In genomic region chr8:120498926-120499605, GRCm38 (mm10) we compare ENCODE assay signal across 8 mouse cellular contexts.
DNase-seq lines count a peak whose midpoint lies in the region; ATAC-seq lines count a peak whose summit lies in the region.

No protein-coding gene starts in this region.

- H3K36me3 ChIP-seq in forebrain, embryonic 11.5 days (ENCODE audit: control insufficient read depth, insufficient read depth, low read length), result no peaks in the 10 kb centered on the region
- H3K36me3 ChIP-seq in limb, embryonic 11.5 days (ENCODE audit: control insufficient read depth, insufficient read depth, low read length), result no peaks in the 10 kb centered on the region
- no peaks in the 10 kb centered on the region for H3K36me3 ChIP-seq in midbrain, embryonic 15.5 days (replicated peaks)

- peak overlapping the region; percentile 44 for H3K4me2 ChIP-seq in forebrain, embryonic 11.5 days (ENCODE audit: low read depth, low read length, severe bottlenecking)
- H3K4me2 ChIP-seq in limb, embryonic 11.5 days (ENCODE audit: low read depth, severe bottlenecking), result peak overlapping the region; percentile 27; the same call in 1 of the 2 replicates
- peak overlapping the region; percentile 36 for H3K4me2 ChIP-seq in midbrain, embryonic 15.5 days

- H3K27ac ChIP-seq in forebrain, embryonic 11.5 days (ENCODE audit: low read depth, low read length), result peak overlapping the region; percentile 50; the same call in 1 of the 2 replicates
- H3K27ac ChIP-seq in limb, embryonic 11.5 days (replicated peaks; ENCODE audit: low read depth, low read length), result no peak overlapping the region
- H3K27ac ChIP-seq in midbrain, embryonic 15.5 days, result peak overlapping the region; percentile 74

- no peak overlapping the region for H3K4me3 ChIP-seq in forebrain, embryonic 11.5 days (ENCODE audit: low read depth, low read length)
- no peak overlapping the region for H3K4me3 ChIP-seq in limb, embryonic 11.5 days (ENCODE audit: low read depth, low read length)
- no peak overlapping the region for H3K4me3 ChIP-seq in midbrain, embryonic 15.5 days

- peaks cover 64% of the 10 kb centered on the region for H3K4me1 ChIP-seq in forebrain, embryonic 11.5 days (replicated peaks; ENCODE audit: control insufficient read depth, insufficient read depth, low read length)
- peaks cover 61% of the 10 kb centered on the region for H3K4me1 ChIP-seq in limb, embryonic 11.5 days (ENCODE audit: control insufficient read depth, insufficient read depth, low read length)
- H3K4me1 ChIP-seq in midbrain, embryonic 15.5 days, result peaks cover 91% of the 10 kb centered on the region

- ATAC-seq in frontal cortex, adult (ENCODE audit: low TSS enrichment), result peak; percentile 66
- ATAC-seq in forebrain, embryonic 11.5 days (replicated peaks; ENCODE audit: low FRiP score), result peak; percentile 52
- no peak for ATAC-seq in limb, embryonic 11.5 days (ENCODE audit: insufficient number of reproducible peaks, low FRiP score, low TSS enrichment, low read depth)
- peak; percentile 27; the same call in 1 of the 2 replicates for ATAC-seq in midbrain, embryonic 15.5 days (replicated peaks)

- WGBS in forebrain, embryonic 11.5 days, result 13% methylated on average over 9 of the region's 9 CpGs
- WGBS in limb, embryonic 11.5 days, result 17% methylated on average over 9 of the region's 9 CpGs
- 15% methylated on average over 9 of the region's 9 CpGs for WGBS in midbrain, embryonic 15.5 days

- no peaks in the 10 kb centered on the region for H3K27me3 ChIP-seq in forebrain, embryonic 11.5 days (ENCODE audit: control insufficient read depth, insufficient read depth, low read length)
- no peaks in the 10 kb centered on the region for H3K27me3 ChIP-seq in limb, embryonic 11.5 days (ENCODE audit: control insufficient read depth, insufficient read depth, low read length)
- H3K27me3 ChIP-seq in midbrain, embryonic 15.5 days (replicated peaks), result no peaks in the 10 kb centered on the region

- H3K9me3 ChIP-seq in forebrain, embryonic 11.5 days (ENCODE audit: control insufficient read depth, low read length), result no peaks in the 10 kb centered on the region
- no peaks in the 10 kb centered on the region for H3K9me3 ChIP-seq in limb, embryonic 11.5 days (ENCODE audit: control insufficient read depth, low read length)
- H3K9me3 ChIP-seq in midbrain, embryonic 15.5 days, result no peaks in the 10 kb centered on the region

- DNase-seq in frontal cortex, postnatal 10 days (ENCODE audit: low spot score in 2 of 2), result no peak
- DNase-seq in brain, adult 2 months (ENCODE audit: low read depth, low spot score), result peak; percentile 92
- DNase-seq in forebrain, embryonic 11.5 days (ENCODE audit: low spot score), result no peak
- peak; percentile 79 for DNase-seq in heart, postnatal 4 days
- no peak for DNase-seq in limb, embryonic 11.5 days (ENCODE audit: low spot score)
- DNase-seq in frontal cortex, postnatal 25 days (ENCODE audit: low spot score in 2 of 2), result no peak

- peak overlapping the region; percentile 39 for H3K9ac ChIP-seq in forebrain, embryonic 11.5 days (ENCODE audit: low read length)
- no peak overlapping the region; the same call in 1 of the 2 replicates for H3K9ac ChIP-seq in limb, embryonic 11.5 days (ENCODE audit: low read length)
- H3K9ac ChIP-seq in midbrain, embryonic 15.5 days, result 0 out of 2 replicates have a peak overlapping the region, but pooled peaks have one; percentile 7

Comparison
In these comparisons a context has a peak if more than half of its experiments do, and no peak if none do; other contexts are left out.
1. DNase-seq: peak in brain, adult 2 months (single experiment) and heart, postnatal 4 days (single experiment); none in frontal cortex, postnatal 10 days (0 of 2), forebrain, embryonic 11.5 days (single experiment), limb, embryonic 11.5 days (single experiment) and frontal cortex, postnatal 25 days (0 of 2).
2. Peak in every context shown above with its lines, with median percentiles within 50 percentile points of each other: H3K4me2 ChIP-seq.